Mouse (Mus musculus): ENCODE results near the gene Fa2h. TPM values are rescaled to one million over a fixed set of nuclear protein-coding genes. Genes with fewer than 3 reads are reported as not detected.
"Not testable (repeated sequence)": the region's sequence is repeated elsewhere in the genome, so short reads cannot be mapped to it uniquely, and the experiment has no call there.

Gene Fa2h
- polyA plus RNA-seq, 1 experiment from 2014 or later: not detected

DNA sequence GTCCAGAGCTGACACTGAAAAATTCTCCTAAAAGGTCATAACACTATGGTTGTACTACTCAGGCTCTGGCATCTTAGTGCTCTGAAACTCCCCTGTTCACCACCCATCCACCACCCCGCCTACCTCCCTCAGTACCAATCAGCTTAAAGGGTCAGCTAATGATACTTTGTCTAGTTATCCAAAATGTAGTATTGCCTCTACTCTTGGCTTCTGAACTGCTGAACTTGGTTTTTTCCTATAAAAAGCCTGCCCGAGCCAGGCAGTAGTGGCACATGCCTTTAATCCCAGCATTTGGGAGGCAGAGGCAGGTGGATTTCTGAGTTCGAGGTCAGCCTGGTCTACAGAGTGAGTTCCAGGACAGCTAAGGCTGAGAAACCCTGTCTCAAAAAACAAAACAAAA is 89.3 kb downstream of the Fa2h start:
- DNase-seq (ENCODE audit: low spot score): no peak
- no peak for ATAC-seq (replicated peaks; ENCODE audit: insufficient number of reproducible peaks, low FRiP score, low TSS enrichment, low read depth)
- Histone ChIP-seq H3K27ac (replicated peaks; ENCODE audit: low read depth, low read length) (no peak overlapping the region), H3K4me3 (ENCODE audit: low read depth, low read length) (no peak overlapping the region), H3K4me2 (ENCODE audit: low read depth, low read length) (no peak overlapping the region), H3K4me1 (ENCODE audit: control insufficient read depth, insufficient read depth, low read length) (no peaks in the 10 kb centered on the region), H3K36me3 (replicated peaks; ENCODE audit: control insufficient read depth, insufficient read depth, low read depth, low read length) (no peaks in the 10 kb centered on the region), H3K9me3 (replicated peaks; ENCODE audit: control insufficient read depth, low read length) (no peaks in the 10 kb centered on the region), H3K9ac (replicated peaks; ENCODE audit: low read length) (no peak overlapping the region), H3K27me3 (ENCODE audit: control insufficient read depth, insufficient read depth, low read length) (no peaks in the 10 kb centered on the region)
- WGBS: 88% methylated on average over 3 of the region's 3 CpGs

GRCm38 (mm10) chr8:111303076-111303803 is 90.4 kb downstream of the Fa2h start:
- H3K27ac ChIP-seq (replicated peaks; ENCODE audit: low read depth, low read length): not testable (repeated sequence)

GRCm38 (mm10) chr8:111300597-111301546 is 92.8 kb downstream of the Fa2h start:
- Histone ChIP-seq H3K36me3 (replicated peaks; ENCODE audit: control insufficient read depth, insufficient read depth, low read depth, low read length) (no peaks in the 10 kb centered on the region; the same call in none of the 2 replicates), H3K4me3 (ENCODE audit: low read depth, low read length) (peak overlapping the region; percentile 26; the same call in 1 of the 2 replicates), H3K4me2 (ENCODE audit: low read depth, low read length) (peak overlapping the region; percentile 30), H3K4me1 (ENCODE audit: control insufficient read depth, insufficient read depth, low read length) (no peaks in the 10 kb centered on the region), H3K27me3 (ENCODE audit: control insufficient read depth, insufficient read depth, low read length) (no peaks in the 10 kb centered on the region), H3K27ac (replicated peaks; ENCODE audit: low read depth, low read length) (peak overlapping the region; percentile 65), H3K9ac (replicated peaks; ENCODE audit: low read length) (peak overlapping the region; percentile 47), H3K9me3 (replicated peaks; ENCODE audit: control insufficient read depth, low read length) (no peaks in the 10 kb centered on the region)
- DNase-seq (ENCODE audit: low spot score): peak; percentile 10
- ATAC-seq (replicated peaks; ENCODE audit: insufficient number of reproducible peaks, low FRiP score, low TSS enrichment, low read depth): no peak
- 68% methylated on average over 11 of the region's 11 CpGs for WGBS

More at GRCm38 (mm10) chr8:111303076-111303803, 90.4 kb downstream of the Fa2h start:
- WGBS: 69% methylated on average over 5 of the region's 5 CpGs
- not testable (repeated sequence) for H3K4me1 ChIP-seq (ENCODE audit: control insufficient read depth, insufficient read depth, low read length); DNase-seq (ENCODE audit: low spot score); H3K36me3 ChIP-seq (replicated peaks; ENCODE audit: control insufficient read depth, insufficient read depth, low read depth, low read length); H3K27me3 ChIP-seq (ENCODE audit: control insufficient read depth, insufficient read depth, low read length); H3K4me3 ChIP-seq (ENCODE audit: low read depth, low read length); H3K9ac ChIP-seq (replicated peaks; ENCODE audit: low read length); H3K9me3 ChIP-seq (replicated peaks; ENCODE audit: control insufficient read depth, low read length); ATAC-seq (replicated peaks; ENCODE audit: insufficient number of reproducible peaks, low FRiP score, low TSS enrichment, low read depth); H3K4me2 ChIP-seq (ENCODE audit: low read depth, low read length)

- Histone ChIP-seq H3K4me2 (ENCODE audit: low read depth, low read length) (peak within 1 kb of the TSS; percentile 57), H3K27ac (replicated peaks; ENCODE audit: low read depth, low read length) (peak within 1 kb of the TSS; percentile 87), H3K9ac (replicated peaks; ENCODE audit: low read length) (peak within 1 kb of the TSS; percentile 95), H3K4me1 (ENCODE audit: control insufficient read depth, insufficient read depth, low read length) (no peaks in the 10 kb centered on the region), H3K27me3 (ENCODE audit: control insufficient read depth, insufficient read depth, low read length) (no peaks in the 10 kb centered on the region), H3K36me3 (replicated peaks; ENCODE audit: control insufficient read depth, insufficient read depth, low read depth, low read length) (peaks cover 4% of the 10 kb centered on the region), H3K4me3 (ENCODE audit: low read depth, low read length) (peak within 1 kb of the TSS; percentile 91), H3K9me3 (replicated peaks; ENCODE audit: control insufficient read depth, low read length) (no peaks in the 10 kb centered on the region)
- DNase-seq (ENCODE audit: low spot score): peak; percentile 96
- ATAC-seq (replicated peaks; ENCODE audit: insufficient number of reproducible peaks, low FRiP score, low TSS enrichment, low read depth): peak; percentile 96
- under 1% methylated on average over 67 of the region's 67 CpGs for WGBS
Measured at GRCm38 (mm10) chr8:111299821-111300568, 93.6 kb downstream of the Fa2h start, which contains the start of gene Rfwd3. Rfwd3 (minus strand) TSS chr8:111300222.

- H3K27ac ChIP-seq (replicated peaks; ENCODE audit: low read depth, low read length): peak overlapping the region; percentile 87
- peak; percentile 58 for DNase-seq (ENCODE audit: low spot score)
- H3K4me1 ChIP-seq (ENCODE audit: control insufficient read depth, insufficient read depth, low read length): no peaks in the 10 kb centered on the region
- ATAC-seq (replicated peaks; ENCODE audit: insufficient number of reproducible peaks, low FRiP score, low TSS enrichment, low read depth): no peak
- peak overlapping the region; percentile 95 for H3K9ac ChIP-seq (replicated peaks; ENCODE audit: low read length)
- H3K4me2 ChIP-seq (ENCODE audit: low read depth, low read length): peak overlapping the region; percentile 57
- peak overlapping the region; percentile 91 for H3K4me3 ChIP-seq (ENCODE audit: low read depth, low read length)
- no peaks in the 10 kb centered on the region for H3K9me3 ChIP-seq (replicated peaks; ENCODE audit: control insufficient read depth, low read length)
- H3K27me3 ChIP-seq (ENCODE audit: control insufficient read depth, insufficient read depth, low read length): no peaks in the 10 kb centered on the region
- WGBS: under 1% methylated on average over 28 of the region's 28 CpGs
- peaks cover 4% of the 10 kb centered on the region for H3K36me3 ChIP-seq (replicated peaks; ENCODE audit: control insufficient read depth, insufficient read depth, low read depth, low read length)
Measured at GRCm38 (mm10) chr8:111299363-111299820, 94.2 kb downstream of the Fa2h start.

- no peak overlapping the region for H3K9ac ChIP-seq (replicated peaks; ENCODE audit: low read length)
- H3K4me3 ChIP-seq (ENCODE audit: low read depth, low read length): no peak overlapping the region
- H3K4me2 ChIP-seq (ENCODE audit: low read depth, low read length): no peak overlapping the region
- H3K36me3 ChIP-seq (replicated peaks; ENCODE audit: control insufficient read depth, insufficient read depth, low read depth, low read length): peaks cover 4% of the 10 kb centered on the region
- WGBS: 84% methylated on average over 1 of the region's 1 CpGs
- H3K27ac ChIP-seq (replicated peaks; ENCODE audit: low read depth, low read length): no peak overlapping the region
- ATAC-seq (replicated peaks; ENCODE audit: insufficient number of reproducible peaks, low FRiP score, low TSS enrichment, low read depth): no peak
- H3K9me3 ChIP-seq (replicated peaks; ENCODE audit: control insufficient read depth, low read length): no peaks in the 10 kb centered on the region
- no peaks in the 10 kb centered on the region for H3K4me1 ChIP-seq (ENCODE audit: control insufficient read depth, insufficient read depth, low read length)
- no peak for DNase-seq (ENCODE audit: low spot score)
- no peaks in the 10 kb centered on the region for H3K27me3 ChIP-seq (ENCODE audit: control insufficient read depth, insufficient read depth, low read length)
Measured at GRCm38 (mm10) chr8:111298011-111298410, 95.6 kb downstream of the Fa2h start.

All from embryonic facial prominence, embryonic 11.5 days (tissue).